Mouse (Mus musculus) heart, adult 2 months (tissue): ENCODE data around the gene Bsnd.

Source experiments
- CTCF ChIP-seq: fragments of 200-600 bp; IDR thresholded peaks from 2 replicates; pipeline ENCODE4 v1.8.1; 2022; ENCODE audit warnings: antibody characterized with exemption, mild to moderate bottlenecking, moderate library complexity
- EP300 ChIP-seq: fragments of 200-500 bp; IDR thresholded peaks from 2 replicates; pipeline ENCODE4 v1.6.1; 2011; ENCODE audit warnings: low read depth, low read length, control low read depth; ENCODE audit not compliant: insufficient read depth
- POLR2A ChIP-seq: fragments of 200-500 bp; IDR thresholded peaks from 2 replicates; pipeline ENCODE4 v1.6.1; 2011; ENCODE audit warnings: mild to moderate bottlenecking, low read depth, low read length, control low read depth; ENCODE audit not compliant: insufficient read depth

GRCm38 (mm10) chr4:106483831-106484230 lies 8.3 kb downstream of the Bsnd start:
- TF ChIP-seq CTCF (no peak), EP300 (no peak), POLR2A (no peak)
